Mouse (Mus musculus): ENCODE results near the gene Gria2.

GRCm38 (mm10) chr3:80850947-80851346, 48.3 kb upstream of the Gria2 start:
- TF ChIP-seq POLR2A (IDR thresholded peaks at IDR 0.05; ENCODE audit: borderline replicate concordance, control insufficient read depth, low read depth, low read length): no peak
- TF ChIP-seq CTCF (IDR thresholded peaks at IDR 0.05; ENCODE audit: control insufficient read depth, insufficient read depth, low read length): no peak
